Mouse (Mus musculus) liver, embryonic 14.5 days (tissue): ENCODE data around the gene Dpf3.

Experiments
- CTCF ChIP-seq: IDR thresholded peaks from 2 replicates; pipeline ENCODE4 v1.5.1; 2016; ENCODE audit warnings: antibody characterized with exemption, low read depth, control low read depth
- EP300 ChIP-seq: IDR thresholded peaks from 2 replicates; pipeline ENCODE4 v1.6.1; 2016; ENCODE audit warnings: antibody characterized with exemption, low read depth

DNA sequence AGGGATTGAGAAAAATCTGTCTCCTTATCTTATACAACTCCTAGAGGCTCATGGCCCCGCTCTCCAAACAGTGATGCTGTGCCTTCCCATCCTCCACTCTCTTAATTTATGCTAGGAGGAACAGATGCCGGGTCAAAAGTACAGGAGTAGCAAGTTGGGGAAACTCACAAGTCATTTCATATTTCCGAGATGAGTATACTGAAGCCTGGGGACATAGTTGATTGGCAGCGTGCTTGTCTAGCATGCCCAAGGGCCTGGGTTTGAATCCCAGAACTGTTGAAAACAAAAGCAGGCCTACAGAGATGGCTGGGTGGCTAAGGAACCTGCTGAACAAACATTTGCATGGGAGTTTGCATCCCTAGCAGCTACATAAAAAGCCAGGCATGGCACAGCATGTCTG is 72.3 kb downstream of the Dpf3 start:
- no peak for TF ChIP-seq CTCF
- TF ChIP-seq EP300 = no peak
